Mouse (Mus musculus): ENCODE measurements around the gene Supt16. TPM values are rescaled to one million over a fixed set of nuclear protein-coding genes. Genes with fewer than 3 reads are reported as not detected.
A peak's percentile ranks its signal among the peaks of the same experiment; 100 is the strongest.

Supt16 gene
- polyA plus RNA-seq (2015; fragmentation: Nextera tagmentation; extraction: Ambion mirVana), result 16.6 and 17.1 TPM in 2 replicates

- Histone ChIP-seq H3K4me3 (ENCODE audit: low read depth, low read length) (peak within 1 kb of the TSS; percentile 99), H3K36me3 (ENCODE audit: control insufficient read depth, insufficient read depth) (peaks cover 19% of the 10 kb centered on the region; the same call in 1 of the 2 replicates)
- ATAC-seq, result peak; percentile 96
These were observed at the start of gene Supt16 for GRCm38 (mm10) chr14:52197156-52197878. Gene Supt16 (minus strand): TSS chr14:52197416.

GRCm38 (mm10) chr14:52246129-52246528, 48.9 kb upstream of the Supt16 start:
- H3K9me3 ChIP-seq (ENCODE audit: control insufficient read depth), result no peaks in the 10 kb centered on the region
- no peak overlapping the region for H3K4me3 ChIP-seq (ENCODE audit: low read depth, low read length)
- no peak overlapping the region for H3K4me2 ChIP-seq (replicated peaks; ENCODE audit: low read depth)
- no peaks in the 10 kb centered on the region for H3K27me3 ChIP-seq (replicated peaks; ENCODE audit: control insufficient read depth, insufficient read depth, low read length)
- H3K9ac ChIP-seq (ENCODE audit: low read depth, low read length), result no peak overlapping the region
- ATAC-seq, result no peak
- no peak overlapping the region for H3K27ac ChIP-seq (ENCODE audit: low read depth, low read length)
- H3K4me1 ChIP-seq (replicated peaks; ENCODE audit: control insufficient read depth, insufficient read depth, low read length), result 0 out of 2 replicates have a peak, but pooled peaks cover 3% of the 10 kb centered on the region
- TF ChIP-seq CTCF (IDR thresholded peaks at IDR 0.05; ENCODE audit: low read depth), result no peak
- H3K36me3 ChIP-seq (ENCODE audit: control insufficient read depth, insufficient read depth), result peaks cover 4% of the 10 kb centered on the region; the same call in 1 of the 2 replicates
- 70% methylated on average over 4 of the region's 4 CpGs for WGBS

More at GRCm38 (mm10) chr14:52197156-52197878, at the start of gene Supt16:
- Histone ChIP-seq H3K4me1 (replicated peaks; ENCODE audit: control insufficient read depth, insufficient read depth, low read length) (no peaks in the 10 kb centered on the region), H3K9me3 (ENCODE audit: control insufficient read depth) (no peaks in the 10 kb centered on the region), H3K9ac (ENCODE audit: low read depth, low read length) (peak within 1 kb of the TSS; percentile 98), H3K27me3 (replicated peaks; ENCODE audit: control insufficient read depth, insufficient read depth, low read length) (no peaks in the 10 kb centered on the region), H3K27ac (ENCODE audit: low read depth, low read length) (peak within 1 kb of the TSS; percentile 98), H3K4me2 (replicated peaks; ENCODE audit: low read depth) (peak within 1 kb of the TSS; percentile 90)
- no peak for TF ChIP-seq CTCF (IDR thresholded peaks at IDR 0.05; ENCODE audit: low read depth)
- WGBS, result under 1% methylated on average over 59 of the region's 59 CpGs

- no peak for TF ChIP-seq CTCF (IDR thresholded peaks at IDR 0.05; ENCODE audit: low read depth)
- 5% methylated on average over 7 of the region's 7 CpGs for WGBS
- no peaks in the 10 kb centered on the region for H3K27me3 ChIP-seq (replicated peaks; ENCODE audit: control insufficient read depth, insufficient read depth, low read length)
- H3K4me3 ChIP-seq (ENCODE audit: low read depth, low read length), result peak overlapping the region; percentile 64
- 0 out of 2 replicates have a peak, but pooled peaks cover 3% of the 10 kb centered on the region for H3K4me1 ChIP-seq (replicated peaks; ENCODE audit: control insufficient read depth, insufficient read depth, low read length)
- peak; percentile 64 for ATAC-seq
- H3K9me3 ChIP-seq (ENCODE audit: control insufficient read depth), result no peaks in the 10 kb centered on the region
- H3K4me2 ChIP-seq (replicated peaks; ENCODE audit: low read depth), result peak overlapping the region; percentile 75
- H3K36me3 ChIP-seq (ENCODE audit: control insufficient read depth, insufficient read depth), result peaks cover 4% of the 10 kb centered on the region; the same call in 1 of the 2 replicates
- peak overlapping the region; percentile 89 for H3K27ac ChIP-seq (ENCODE audit: low read depth, low read length)
- H3K9ac ChIP-seq (ENCODE audit: low read depth, low read length), result peak overlapping the region; percentile 56
These were observed 47.5 kb upstream of the Supt16 start for GRCm38 (mm10) chr14:52244690-52245042.

GRCm38 (mm10) chr14:52244041-52244689, 46.9 kb upstream of the Supt16 start:
- peak overlapping the region; percentile 89 for H3K27ac ChIP-seq (ENCODE audit: low read depth, low read length)
- WGBS, result under 1% methylated on average over 32 of the region's 32 CpGs
- H3K9ac ChIP-seq (ENCODE audit: low read depth, low read length), result peak overlapping the region; percentile 56
- 0 out of 2 replicates have a peak, but pooled peaks cover 3% of the 10 kb centered on the region for H3K4me1 ChIP-seq (replicated peaks; ENCODE audit: control insufficient read depth, insufficient read depth, low read length)
- TF ChIP-seq CTCF (IDR thresholded peaks at IDR 0.05; ENCODE audit: low read depth), result no peak
- H3K36me3 ChIP-seq (ENCODE audit: control insufficient read depth, insufficient read depth), result peaks cover 4% of the 10 kb centered on the region; the same call in 1 of the 2 replicates
- ATAC-seq, result peak; percentile 99
- peak overlapping the region; percentile 64 for H3K4me3 ChIP-seq (ENCODE audit: low read depth, low read length)
- no peaks in the 10 kb centered on the region for H3K9me3 ChIP-seq (ENCODE audit: control insufficient read depth)
- peak overlapping the region; percentile 75 for H3K4me2 ChIP-seq (replicated peaks; ENCODE audit: low read depth)
- H3K27me3 ChIP-seq (replicated peaks; ENCODE audit: control insufficient read depth, insufficient read depth, low read length), result no peaks in the 10 kb centered on the region

- TF ChIP-seq CTCF (IDR thresholded peaks at IDR 0.05; ENCODE audit: low read depth), result no peak
- peaks cover 54% of the 10 kb centered on the region for H3K36me3 ChIP-seq (ENCODE audit: control insufficient read depth, insufficient read depth)
- no peak overlapping the region for H3K4me3 ChIP-seq (ENCODE audit: low read depth, low read length)
- 58% methylated on average over 1 of the region's 1 CpGs for WGBS
- H3K27ac ChIP-seq (ENCODE audit: low read depth, low read length), result no peak overlapping the region
- H3K9ac ChIP-seq (ENCODE audit: low read depth, low read length), result no peak overlapping the region
- no peak for ATAC-seq
- H3K9me3 ChIP-seq (ENCODE audit: control insufficient read depth), result no peaks in the 10 kb centered on the region
- H3K4me1 ChIP-seq (replicated peaks; ENCODE audit: control insufficient read depth, insufficient read depth, low read length), result no peaks in the 10 kb centered on the region
- no peak overlapping the region for H3K4me2 ChIP-seq (replicated peaks; ENCODE audit: low read depth)
- H3K27me3 ChIP-seq (replicated peaks; ENCODE audit: control insufficient read depth, insufficient read depth, low read length), result no peaks in the 10 kb centered on the region
These were observed 39.0 kb upstream of the Supt16 start for GRCm38 (mm10) chr14:52236216-52236615.

GRCm38 (mm10) chr14:52235165-52235564, 37.9 kb upstream of the Supt16 start:
- no peak for ATAC-seq
- Histone ChIP-seq H3K36me3 (ENCODE audit: control insufficient read depth, insufficient read depth) (peaks cover 60% of the 10 kb centered on the region), H3K4me2 (replicated peaks; ENCODE audit: low read depth) (no peak overlapping the region), H3K9me3 (ENCODE audit: control insufficient read depth) (no peaks in the 10 kb centered on the region), H3K9ac (ENCODE audit: low read depth, low read length) (no peak overlapping the region), H3K27me3 (replicated peaks; ENCODE audit: control insufficient read depth, insufficient read depth, low read length) (no peaks in the 10 kb centered on the region), H3K27ac (ENCODE audit: low read depth, low read length) (no peak overlapping the region), H3K4me1 (replicated peaks; ENCODE audit: control insufficient read depth, insufficient read depth, low read length) (no peaks in the 10 kb centered on the region), H3K4me3 (ENCODE audit: low read depth, low read length) (no peak overlapping the region)
- no peak for TF ChIP-seq CTCF (IDR thresholded peaks at IDR 0.05; ENCODE audit: low read depth)
- 94% methylated on average over 7 of the region's 7 CpGs for WGBS
